Mouse (Mus musculus): ENCODE results near the gene Nemf. TPM values are rescaled to one million over a fixed set of nuclear protein-coding genes. Genes with fewer than 3 reads are reported as not detected.

Nemf gene
- polyA plus RNA-seq, 1 experiment = 43.5 TPM

- TF ChIP-seq CTCF (IDR thresholded peaks at IDR 0.05; ENCODE audit: control insufficient read depth, insufficient read depth, low read length) (no peak), POLR2A (IDR thresholded peaks at IDR 0.05; ENCODE audit: borderline replicate concordance, control insufficient read depth, low read depth, low read length) (no peak)
- H3K4me3 ChIP-seq (replicated peaks; ENCODE audit: control insufficient read depth, low read depth, low read length) = no peak overlapping the region
- 92% methylated on average over 7 of the region's 7 CpGs for WGBS
- no peaks in the 10 kb centered on the region for H3K4me1 ChIP-seq (ENCODE audit: control insufficient read depth, insufficient read depth, low read length)
- H3K27ac ChIP-seq (ENCODE audit: control insufficient read depth, insufficient read depth, low read depth, low read length, poor library complexity) = no peak overlapping the region
These were observed 50.6 kb downstream of the Nemf start for GRCm38 (mm10) chr12:69306333-69306732.

GRCm38 (mm10) chr12:69304051-69304450 is 52.9 kb downstream of the Nemf start:
- Histone ChIP-seq H3K4me3 (replicated peaks; ENCODE audit: control insufficient read depth, low read depth, low read length) (no peak overlapping the region), H3K4me1 (ENCODE audit: control insufficient read depth, insufficient read depth, low read length) (no peaks in the 10 kb centered on the region), H3K27ac (ENCODE audit: control insufficient read depth, insufficient read depth, low read depth, low read length, poor library complexity) (no peak overlapping the region)
- WGBS = 70% methylated on average over 2 of the region's 2 CpGs
- TF ChIP-seq POLR2A (IDR thresholded peaks at IDR 0.05; ENCODE audit: borderline replicate concordance, control insufficient read depth, low read depth, low read length) (no peak), CTCF (IDR thresholded peaks at IDR 0.05; ENCODE audit: control insufficient read depth, insufficient read depth, low read length) (no peak)

GRCm38 (mm10) chr12:69302171-69302570 is 54.8 kb downstream of the Nemf start:
- Histone ChIP-seq H3K27ac (ENCODE audit: control insufficient read depth, insufficient read depth, low read depth, low read length, poor library complexity) (no peak overlapping the region), H3K4me3 (replicated peaks; ENCODE audit: control insufficient read depth, low read depth, low read length) (no peak overlapping the region), H3K4me1 (ENCODE audit: control insufficient read depth, insufficient read depth, low read length) (no peaks in the 10 kb centered on the region; the same call in 1 of the 2 replicates)
- no peak for TF ChIP-seq CTCF (IDR thresholded peaks at IDR 0.05; ENCODE audit: control insufficient read depth, insufficient read depth, low read length)
- no peak for TF ChIP-seq POLR2A (IDR thresholded peaks at IDR 0.05; ENCODE audit: borderline replicate concordance, control insufficient read depth, low read depth, low read length)
- 94% methylated on average over 12 of the region's 12 CpGs for WGBS

- 79% methylated on average over 2 of the region's 2 CpGs for WGBS
These were observed 56.6 kb downstream of the Nemf start for GRCm38 (mm10) chr12:69300391-69300790.

GRCm38 (mm10) chr12:69299831-69300230 is 57.1 kb downstream of the Nemf start:
- Histone ChIP-seq H3K27ac (ENCODE audit: control insufficient read depth, insufficient read depth, low read depth, low read length, poor library complexity) (no peak overlapping the region), H3K4me1 (ENCODE audit: control insufficient read depth, insufficient read depth, low read length) (peaks cover 1% of the 10 kb centered on the region), H3K4me3 (replicated peaks; ENCODE audit: control insufficient read depth, low read depth, low read length) (no peak overlapping the region)
- 96% methylated on average over 3 of the region's 3 CpGs for WGBS
- TF ChIP-seq CTCF (IDR thresholded peaks at IDR 0.05; ENCODE audit: control insufficient read depth, insufficient read depth, low read length) (no peak), POLR2A (IDR thresholded peaks at IDR 0.05; ENCODE audit: borderline replicate concordance, control insufficient read depth, low read depth, low read length) (no peak)

More at GRCm38 (mm10) chr12:69300391-69300790, 56.6 kb downstream of the Nemf start:
- no peak for TF ChIP-seq CTCF (IDR thresholded peaks at IDR 0.05; ENCODE audit: control insufficient read depth, insufficient read depth, low read length)
- TF ChIP-seq POLR2A (IDR thresholded peaks at IDR 0.05; ENCODE audit: borderline replicate concordance, control insufficient read depth, low read depth, low read length) = no peak
- peaks cover 1% of the 10 kb centered on the region for H3K4me1 ChIP-seq (ENCODE audit: control insufficient read depth, insufficient read depth, low read length)
- no peak overlapping the region for H3K27ac ChIP-seq (ENCODE audit: control insufficient read depth, insufficient read depth, low read depth, low read length, poor library complexity)
- H3K4me3 ChIP-seq (replicated peaks; ENCODE audit: control insufficient read depth, low read depth, low read length) = no peak overlapping the region

- H3K27ac ChIP-seq (ENCODE audit: control insufficient read depth, insufficient read depth, low read depth, low read length, poor library complexity) = no peak overlapping the region
- H3K4me1 ChIP-seq (ENCODE audit: control insufficient read depth, insufficient read depth, low read length) = peaks cover 1% of the 10 kb centered on the region
- TF ChIP-seq CTCF (IDR thresholded peaks at IDR 0.05; ENCODE audit: control insufficient read depth, insufficient read depth, low read length) = no peak
- WGBS = 83% methylated on average over 12 of the region's 12 CpGs
- no peak overlapping the region for H3K4me3 ChIP-seq (replicated peaks; ENCODE audit: control insufficient read depth, low read depth, low read length)
These were observed 57.7 kb downstream of the Nemf start for GRCm38 (mm10) chr12:69299231-69299630.

- 78% methylated on average over 4 of the region's 4 CpGs for WGBS
- Histone ChIP-seq H3K4me1 (ENCODE audit: control insufficient read depth, insufficient read depth, low read length) (peaks cover 1% of the 10 kb centered on the region), H3K27ac (ENCODE audit: control insufficient read depth, insufficient read depth, low read depth, low read length, poor library complexity) (no peak overlapping the region), H3K4me3 (replicated peaks; ENCODE audit: control insufficient read depth, low read depth, low read length) (peak overlapping the region; percentile 29)
- no peak for TF ChIP-seq POLR2A (IDR thresholded peaks at IDR 0.05; ENCODE audit: borderline replicate concordance, control insufficient read depth, low read depth, low read length)
- no peak for TF ChIP-seq CTCF (IDR thresholded peaks at IDR 0.05; ENCODE audit: control insufficient read depth, insufficient read depth, low read length)
These were observed 58.7 kb downstream of the Nemf start for GRCm38 (mm10) chr12:69298281-69298680.

- H3K27ac ChIP-seq (ENCODE audit: control insufficient read depth, insufficient read depth, low read depth, low read length, poor library complexity) = peak overlapping the region; percentile 97
- peak overlapping the region; percentile 97 for H3K4me3 ChIP-seq (replicated peaks; ENCODE audit: control insufficient read depth, low read depth, low read length)
- TF ChIP-seq CTCF (IDR thresholded peaks at IDR 0.05; ENCODE audit: control insufficient read depth, insufficient read depth, low read length) (no peak), POLR2A (IDR thresholded peaks at IDR 0.05; ENCODE audit: borderline replicate concordance, control insufficient read depth, low read depth, low read length) (no peak)
- 27% methylated on average over 20 of the region's 20 CpGs for WGBS
- H3K4me1 ChIP-seq (ENCODE audit: control insufficient read depth, insufficient read depth, low read length) = peaks cover 1% of the 10 kb centered on the region
These were observed 59.4 kb downstream of the Nemf start for GRCm38 (mm10) chr12:69297411-69298150.

Measured in bone marrow, adult 2 months (tissue).